Mouse (Mus musculus): ENCODE measurements around the gene Inpp4b.

- TF ChIP-seq CTCF (conservative IDR thresholded peaks at IDR 0.05; ENCODE audit: insufficient read depth, insufficient read length, low read depth, low read length) (no peak), POLR2A (IDR thresholded peaks at IDR 0.05; ENCODE audit: low read depth, low read length) (no peak)
These were observed 686.5 kb downstream of the Inpp4b start for GRCm38 (mm10) chr8:82028896-82029295.
